Mouse (Mus musculus) hindbrain, embryonic 11.5 days (tissue): ENCODE measurements around the gene Herc4. TPM values are rescaled to one million over a fixed set of nuclear protein-coding genes. Genes with fewer than 3 reads are reported as not detected.

Experiments used
- ATAC-seq: fragments of 200-750 bp; cut with Nextera tagmentation; 2 replicates; pipeline ENCODE4 v1.8.0; 2017; ENCODE audit warnings: mild to moderate bottlenecking, moderate TSS enrichment, moderate library complexity; ENCODE audit not compliant: low FRiP score
- DNase-seq: peaks from one replicate; pipeline ENCODE4 v3.0.0-alpha.2; 2015; ENCODE audit warnings: low spot score
- H3K27ac ChIP-seq: fragments of 300-500 bp; sonication (generic); 2 replicates; pipeline ENCODE4 v1.5.1; 2014; ENCODE audit warnings: mild to moderate bottlenecking, low read depth, low read length
- H3K27me3 ChIP-seq: fragments of 300-500 bp; sonication (generic); 2 replicates; pipeline ENCODE4 v1.6.1; 2014; ENCODE audit warnings: mild to moderate bottlenecking, low read length, moderate library complexity, mixed read lengths; ENCODE audit not compliant: control insufficient read depth, insufficient read depth
- H3K36me3 ChIP-seq: fragments of 300-500 bp; sonication (generic); 2 replicates; pipeline ENCODE4 v1.6.1; 2014; ENCODE audit warnings: mild to moderate bottlenecking, low read length, moderate library complexity, mixed read lengths; ENCODE audit not compliant: control insufficient read depth, insufficient read depth
- H3K4me1 ChIP-seq: fragments of 300-500 bp; sonication (generic); replicated peaks from 2 replicates; pipeline ENCODE4 v1.6.1; 2014; ENCODE audit warnings: low read length, mixed read lengths; ENCODE audit not compliant: control insufficient read depth, insufficient read depth
- H3K4me2 ChIP-seq: fragments of 300-500 bp; sonication (generic); replicated peaks from 2 replicates; pipeline ENCODE4 v1.6.1; 2014; ENCODE audit warnings: mild to moderate bottlenecking, low read depth, low read length
- H3K4me3 ChIP-seq: fragments of 300-500 bp; sonication (generic); 2 replicates; pipeline ENCODE4 v1.5.1; 2014; ENCODE audit warnings: low read depth, low read length
- H3K9ac ChIP-seq: fragments of 300-500 bp; sonication (generic); 2 replicates; pipeline ENCODE4 v1.6.1; 2014; ENCODE audit warnings: low read depth, low read length
- H3K9me3 ChIP-seq: fragments of 300-500 bp; sonication (generic); 2 replicates; pipeline ENCODE4 v1.6.1; 2016; ENCODE audit warnings: low read length; ENCODE audit not compliant: control insufficient read depth
- WGBS: fragments of 180-500 bp; shearing (Covaris S2); extraction: QIAGEN DNeasy Blood & Tissue Kit; methylation state at CpG from one replicate; pipeline ENCODE4 v1.1.7; 2014; 5-methylcytosine and 5-hydroxymethylcytosine counted together
- polyA plus RNA-seq: library from polyadenylated mRNA; unstranded; fragments of >200 nt; fragmentation: Nextera tagmentation; extraction: Ambion mirVana; gene quantifications from 2 replicates; pipeline ENCODE4 v1.2.1, GENCODE M21; 2014

The Herc4 gene
- 49.3 and 50.3 TPM in 2 replicates for polyA plus RNA-seq

DNA sequence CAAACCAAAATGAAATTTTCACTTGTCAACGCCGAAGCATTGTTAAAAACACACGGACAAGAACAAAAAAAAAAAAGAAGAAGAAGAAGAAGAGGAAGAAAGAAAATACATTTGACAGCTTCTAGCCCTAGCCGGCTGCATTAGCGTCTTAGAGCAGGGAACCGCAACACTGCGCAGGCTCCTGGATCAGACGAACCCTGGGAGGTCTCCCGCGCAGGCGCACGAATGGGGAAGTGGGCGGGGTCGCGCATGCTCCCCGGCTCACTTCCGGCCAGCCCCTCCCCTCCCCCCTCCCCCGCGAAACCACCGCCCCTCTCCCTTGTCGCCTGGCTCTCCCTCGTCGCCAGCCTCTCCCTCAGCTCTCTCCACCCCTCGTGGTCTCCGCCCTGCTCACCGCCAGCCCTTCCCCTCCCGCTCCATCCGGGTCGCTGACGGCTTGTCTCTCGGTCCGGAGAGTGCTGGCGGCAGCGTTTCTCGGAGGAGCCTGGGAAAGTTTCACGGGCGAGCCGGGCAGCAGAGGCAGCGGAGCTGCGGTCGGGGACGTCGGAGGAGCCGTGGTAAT lies at the start of gene Herc4:
TSS of gene Herc4 (plus strand) at position 318 of the 562 bp plus-strand sequence.
- H3K27ac ChIP-seq: peak within 1 kb of the TSS; percentile 94
- no peaks in the 10 kb centered on the region for H3K36me3 ChIP-seq
- DNase-seq (peak; percentile 96), ATAC-seq (peak; percentile 100)
- no peaks in the 10 kb centered on the region; the same call in 1 of the 2 replicates for H3K4me1 ChIP-seq
- peak within 1 kb of the TSS; percentile 93 for H3K9ac ChIP-seq
- H3K27me3 ChIP-seq: no peaks in the 10 kb centered on the region
- H3K9me3 ChIP-seq: no peaks in the 10 kb centered on the region
- WGBS: 0% methylated on average over 42 of the region's 44 CpGs
- H3K4me3 ChIP-seq: peak within 1 kb of the TSS; percentile 92
- peak within 1 kb of the TSS; percentile 61 for H3K4me2 ChIP-seq

- no peaks in the 10 kb centered on the region for H3K4me1 ChIP-seq
- H3K27me3 ChIP-seq: no peaks in the 10 kb centered on the region
- WGBS: 83% methylated on average over 4 of the region's 4 CpGs
- H3K4me3 ChIP-seq: no peak overlapping the region
- no peak overlapping the region for H3K9ac ChIP-seq
- DNase-seq (no peak), ATAC-seq (no peak)
- H3K36me3 ChIP-seq: no peaks in the 10 kb centered on the region
- no peak overlapping the region for H3K4me2 ChIP-seq
- no peaks in the 10 kb centered on the region for H3K9me3 ChIP-seq
- no peak overlapping the region for H3K27ac ChIP-seq
Observed at GRCm38 (mm10) chr10:63199008-63199407, 44.6 kb upstream of the Herc4 start.

DNA sequence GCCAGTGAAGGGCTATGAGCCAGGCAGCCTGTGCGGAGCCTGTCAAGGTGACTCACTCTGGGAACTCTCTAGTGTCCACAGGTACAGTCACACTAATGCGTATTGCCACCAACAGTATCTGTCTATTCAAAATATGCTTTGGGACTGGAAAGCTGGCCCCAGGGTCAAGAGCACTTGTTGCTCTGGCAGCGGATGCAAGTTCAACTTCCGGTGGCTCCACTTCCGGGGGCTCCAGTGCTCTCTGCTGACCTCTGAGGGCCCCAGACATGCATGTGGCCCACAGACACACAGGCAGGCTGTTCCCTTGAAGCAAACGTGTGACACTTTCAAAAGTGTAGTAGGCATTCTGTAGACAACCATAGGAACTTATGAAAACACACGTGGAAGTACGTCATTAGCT lies 42.1 kb upstream of the Herc4 start:
- H3K4me1 ChIP-seq: no peaks in the 10 kb centered on the region
- no peak overlapping the region for H3K4me3 ChIP-seq
- no peak overlapping the region for H3K27ac ChIP-seq
- H3K4me2 ChIP-seq: no peak overlapping the region
- 79% methylated on average over 8 of the region's 8 CpGs for WGBS
- no peaks in the 10 kb centered on the region for H3K36me3 ChIP-seq
- ATAC-seq (no peak), DNase-seq (no peak)
- no peak overlapping the region for H3K9ac ChIP-seq
- H3K27me3 ChIP-seq: no peaks in the 10 kb centered on the region
- H3K9me3 ChIP-seq: no peaks in the 10 kb centered on the region

- Histone ChIP-seq H3K36me3 (no peaks in the 10 kb centered on the region), H3K27ac (no peak overlapping the region), H3K4me3 (no peak overlapping the region), H3K27me3 (no peaks in the 10 kb centered on the region), H3K4me2 (no peak overlapping the region), H3K9me3 (no peaks in the 10 kb centered on the region), H3K4me1 (no peaks in the 10 kb centered on the region), H3K9ac (no peak overlapping the region)
- no peak for DNase-seq
- no peak for ATAC-seq
- 82% methylated on average over 3 of the region's 3 CpGs for WGBS
Observed at GRCm38 (mm10) chr10:63203002-63203401, 40.6 kb upstream of the Herc4 start.

DNA sequence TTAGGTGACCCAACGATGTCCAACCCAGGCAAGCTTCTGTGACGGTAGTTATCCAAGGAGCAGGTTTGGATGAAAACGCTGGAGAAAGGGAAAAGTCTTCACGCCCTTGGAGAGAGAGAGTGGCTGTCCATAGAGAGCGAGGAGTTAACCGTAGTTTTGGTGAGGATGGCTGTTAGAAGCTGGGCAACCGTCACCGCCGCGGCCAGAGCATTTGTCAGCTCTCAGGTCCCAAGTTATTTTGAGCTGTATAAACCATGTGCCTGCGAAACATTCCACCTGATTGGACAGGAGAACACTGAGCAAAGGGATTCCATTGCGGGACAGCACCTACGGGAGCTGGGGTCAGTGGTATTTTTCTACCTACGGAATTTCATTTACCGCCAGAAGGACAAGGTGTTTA lies 39.9 kb upstream of the Herc4 start, which contains the start of gene Mypn:
TSS of gene Mypn (minus strand) at position 225 of the 400 bp plus-strand sequence.
- Histone ChIP-seq H3K4me2 (no peak within 1 kb of the TSS), H3K27ac (no peak within 1 kb of the TSS), H3K4me3 (no peak within 1 kb of the TSS), H3K9ac (no peak within 1 kb of the TSS), H3K36me3 (no peaks in the 10 kb centered on the region), H3K9me3 (no peaks in the 10 kb centered on the region), H3K4me1 (no peaks in the 10 kb centered on the region), H3K27me3 (no peaks in the 10 kb centered on the region)
- ATAC-seq: no peak
- WGBS: 90% methylated on average over 15 of the region's 15 CpGs
- DNase-seq: no peak

DNA sequence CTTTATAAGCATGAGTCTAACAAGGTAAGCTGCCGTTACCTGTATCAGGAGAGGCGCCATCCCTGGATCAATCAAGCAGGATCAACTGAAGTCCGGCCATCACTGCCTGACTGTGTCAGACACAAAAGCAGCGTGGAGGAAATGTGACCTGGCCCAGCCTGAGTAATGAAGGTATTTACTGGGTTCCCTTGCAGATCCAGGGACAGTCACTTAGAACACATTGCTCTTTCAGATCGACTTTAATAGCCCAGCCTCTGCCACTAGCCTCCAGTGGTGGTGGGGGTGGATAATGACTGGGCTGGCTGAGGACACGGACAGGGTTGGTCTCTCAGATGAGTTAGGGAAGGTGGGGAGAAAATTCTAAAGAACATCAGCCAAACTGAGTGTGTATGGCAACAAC lies 34.7 kb upstream of the Herc4 start:
- H3K36me3 ChIP-seq: no peaks in the 10 kb centered on the region
- H3K4me3 ChIP-seq: no peak overlapping the region
- ATAC-seq (no peak), DNase-seq (no peak)
- no peaks in the 10 kb centered on the region for H3K4me1 ChIP-seq
- H3K4me2 ChIP-seq: no peak overlapping the region
- H3K9me3 ChIP-seq: no peaks in the 10 kb centered on the region
- H3K27ac ChIP-seq: no peak overlapping the region
- H3K27me3 ChIP-seq: no peaks in the 10 kb centered on the region
- H3K9ac ChIP-seq: no peak overlapping the region
- WGBS: 65% methylated on average over 6 of the region's 6 CpGs

GRCm38 (mm10) chr10:63221081-63221783 lies 22.4 kb upstream of the Herc4 start:
- Histone ChIP-seq H3K27me3 (no peaks in the 10 kb centered on the region), H3K9ac (no peak overlapping the region), H3K9me3 (no peaks in the 10 kb centered on the region), H3K36me3 (no peaks in the 10 kb centered on the region), H3K4me2 (no peak overlapping the region), H3K4me1 (no peaks in the 10 kb centered on the region), H3K4me3 (no peak overlapping the region), H3K27ac (no peak overlapping the region)
- 69% methylated on average over 7 of the region's 7 CpGs for WGBS
- no peak for DNase-seq
- ATAC-seq: no peak

DNA sequence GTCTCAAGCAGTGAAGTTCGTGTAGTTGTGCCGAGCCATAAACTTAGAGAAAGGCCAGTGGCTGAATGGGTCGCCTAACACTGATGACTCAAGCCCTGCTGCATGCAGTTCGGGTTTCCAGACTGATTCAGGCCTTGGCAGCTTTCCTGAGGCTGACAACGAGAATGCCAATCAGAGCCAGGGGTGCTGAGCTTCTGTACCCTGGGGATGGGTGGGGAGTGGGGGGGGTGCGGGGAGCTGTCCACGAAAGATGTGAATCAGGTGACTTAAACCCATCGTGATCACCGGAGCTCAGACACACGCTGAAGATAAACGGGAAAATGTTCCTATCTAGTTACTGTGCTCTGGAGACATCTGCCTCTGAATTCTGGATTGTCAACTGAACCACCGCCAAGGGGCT lies 19.3 kb upstream of the Herc4 start:
- Histone ChIP-seq H3K9me3 (no peaks in the 10 kb centered on the region), H3K27me3 (no peaks in the 10 kb centered on the region), H3K4me1 (no peaks in the 10 kb centered on the region), H3K36me3 (no peaks in the 10 kb centered on the region), H3K4me2 (no peak overlapping the region), H3K27ac (no peak overlapping the region), H3K9ac (no peak overlapping the region), H3K4me3 (no peak overlapping the region)
- no peak for DNase-seq
- 82% methylated on average over 12 of the region's 12 CpGs for whole genome bisulfite sequencing
- ATAC-seq: no peak

- no peak for DNase-seq
- Histone ChIP-seq H3K27ac (no peak overlapping the region), H3K4me2 (no peak overlapping the region), H3K4me1 (no peaks in the 10 kb centered on the region), H3K36me3 (no peaks in the 10 kb centered on the region), H3K27me3 (no peaks in the 10 kb centered on the region), H3K4me3 (no peak overlapping the region), H3K9me3 (no peaks in the 10 kb centered on the region), H3K9ac (no peak overlapping the region)
- ATAC-seq: no peak
- 89% methylated on average over 7 of the region's 7 CpGs for WGBS
Observed at GRCm38 (mm10) chr10:63230266-63230665, 13.3 kb upstream of the Herc4 start.
